Mouse (Mus musculus) frontal cortex, postnatal 14 days (tissue): ENCODE measurements around the gene Gm10770.
"Not testable (repeated sequence)": the region's sequence is repeated elsewhere in the genome, so short reads cannot be mapped to it uniquely, and the experiment has no call there.

ENCODE experiments used
- DNase-seq, 2 experiments: peaks; one replicate each; pipeline ENCODE4 v3.0.0; 2022; ENCODE audit warnings: low spot score in 2 of 2

Gene Gm10770

DNA sequence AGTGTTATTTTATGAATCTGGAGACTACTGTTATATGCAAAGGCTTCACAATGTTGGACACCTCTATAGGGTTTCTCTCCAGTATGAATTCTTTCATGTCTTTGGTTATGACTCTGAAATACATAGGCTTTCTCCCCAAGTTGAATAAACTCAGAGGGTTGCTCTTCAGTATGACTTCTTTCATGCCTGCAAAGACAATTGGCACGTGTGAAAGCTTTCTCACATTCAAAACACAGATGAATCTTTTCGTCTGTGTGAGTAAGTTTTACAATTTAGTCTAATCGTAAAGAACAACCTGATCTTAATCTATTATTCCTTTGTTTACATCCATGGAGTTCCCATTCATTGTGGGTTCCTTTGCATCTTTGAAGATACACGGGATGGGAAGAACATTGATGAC, at the start of gene Gm10770:
Gene Gm10770 (minus strand): TSS at position 101 of the 400 bp plus-strand sequence.
- not testable (repeated sequence) for DNase-seq

- not testable (repeated sequence) for DNase-seq
Measured at GRCm38 (mm10) chr2:150223263-150223662, 43.8 kb upstream of the Gm10770 start.

GRCm38 (mm10) chr2:150218363-150218725, 38.9 kb upstream of the Gm10770 start:
- not testable (repeated sequence) for DNase-seq

DNA sequence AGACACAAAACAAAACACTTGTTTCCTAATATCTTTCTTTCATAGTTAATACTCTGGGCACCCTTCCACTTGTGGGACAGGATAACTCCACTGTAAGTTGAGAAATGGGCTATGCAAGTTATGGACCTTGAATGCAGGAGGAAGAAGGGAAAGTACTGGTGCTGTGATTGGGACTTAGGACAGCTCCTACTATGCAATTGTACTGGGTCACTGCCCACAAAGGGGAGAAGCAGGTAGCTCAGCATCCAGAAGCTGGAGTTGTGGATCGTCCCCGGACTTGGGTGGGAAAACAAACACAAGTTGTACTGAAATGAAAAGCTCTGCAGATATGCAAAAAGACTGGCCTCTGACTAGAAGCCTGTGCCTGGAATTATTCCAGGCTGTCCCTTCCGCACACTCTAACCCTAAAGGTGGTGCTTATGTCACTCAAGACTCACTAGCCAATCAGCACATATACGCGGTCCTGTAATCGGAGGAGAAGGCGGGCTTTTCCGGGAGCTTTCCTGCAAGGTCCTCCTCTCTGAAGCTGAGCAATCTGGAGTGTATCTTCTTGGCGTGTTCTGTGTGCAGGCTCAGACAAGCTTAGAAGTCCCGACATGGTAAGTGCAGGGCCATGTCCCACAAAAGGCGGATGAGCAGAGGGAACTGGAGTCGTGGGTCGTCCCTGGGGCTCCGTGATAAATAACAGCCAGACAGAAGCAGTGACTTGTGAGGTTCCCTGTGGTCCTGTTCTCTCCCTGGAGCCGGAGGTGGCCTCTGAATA, 38.3 kb upstream of the Gm10770 start, which contains the start of gene Zfp937:
Gene Zfp937 (plus strand): TSS at position 474 of the 763 bp plus-strand sequence.
- peak; percentile 74 to 80 for DNase-seq

- not testable (repeated sequence) for DNase-seq
Measured at GRCm38 (mm10) chr2:150181570-150181999, 2.1 kb upstream of the Gm10770 start, which contains the start of gene Gm14139. Gene Gm14139 (plus strand): TSS chr2:150181755.

DNA sequence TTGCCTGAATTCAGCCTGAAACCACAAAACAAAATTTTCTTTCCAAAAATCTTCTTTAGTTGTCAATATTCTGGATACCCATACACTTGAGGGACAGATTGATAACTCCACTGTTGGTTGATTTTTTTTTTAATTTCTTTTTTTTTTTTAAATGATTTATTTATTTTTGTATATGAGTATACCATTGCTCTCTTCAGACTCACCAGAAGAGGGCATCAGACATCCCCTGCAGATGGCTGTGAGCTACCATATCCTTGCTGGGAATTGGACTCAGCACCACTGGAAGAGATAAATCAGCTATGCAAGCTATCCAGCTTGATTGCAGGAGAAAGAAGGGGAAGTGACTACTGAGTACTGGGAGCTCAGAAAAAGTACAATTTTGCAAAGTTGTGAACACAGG, 1.6 kb upstream of the Gm10770 start:
- not testable (repeated sequence) for DNase-seq

- no peak for DNase-seq
Measured at GRCm38 (mm10) chr2:150173833-150174232, 5.6 kb downstream of the Gm10770 start.

GRCm38 (mm10) chr2:150166703-150167102, 12.8 kb downstream of the Gm10770 start:
- DNase-seq: no peak

DNA sequence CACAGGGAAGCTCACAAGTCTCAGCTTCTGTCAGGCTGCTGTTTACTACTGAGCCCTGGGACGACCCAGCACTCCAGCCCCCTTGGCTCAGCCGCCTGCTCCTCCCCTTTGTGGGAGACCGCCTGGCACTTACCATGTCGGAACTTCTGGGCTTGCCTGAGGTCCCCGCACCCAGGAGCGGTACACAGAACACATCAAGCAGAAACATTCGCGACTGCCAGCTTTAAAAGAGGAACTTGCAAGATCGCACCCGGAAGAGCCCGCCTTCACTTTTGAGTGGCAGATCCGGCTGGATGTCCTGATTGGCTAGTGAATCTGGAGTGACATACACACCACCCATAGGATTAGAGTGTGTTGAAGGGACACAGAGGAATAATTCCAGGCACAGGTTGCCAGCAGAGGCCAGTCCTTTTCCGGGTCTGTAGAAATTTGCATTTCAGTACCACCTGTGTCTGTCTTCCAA, 43.0 kb downstream of the Gm10770 start, which contains the start of gene Zfp120:
Gene Zfp120 (minus strand): TSS at position 274 of the 463 bp plus-strand sequence.
- peak; percentile 80 to 84 for DNase-seq

- DNase-seq: no peak
Measured at GRCm38 (mm10) chr2:150132773-150133172, 46.7 kb downstream of the Gm10770 start.

DNA sequence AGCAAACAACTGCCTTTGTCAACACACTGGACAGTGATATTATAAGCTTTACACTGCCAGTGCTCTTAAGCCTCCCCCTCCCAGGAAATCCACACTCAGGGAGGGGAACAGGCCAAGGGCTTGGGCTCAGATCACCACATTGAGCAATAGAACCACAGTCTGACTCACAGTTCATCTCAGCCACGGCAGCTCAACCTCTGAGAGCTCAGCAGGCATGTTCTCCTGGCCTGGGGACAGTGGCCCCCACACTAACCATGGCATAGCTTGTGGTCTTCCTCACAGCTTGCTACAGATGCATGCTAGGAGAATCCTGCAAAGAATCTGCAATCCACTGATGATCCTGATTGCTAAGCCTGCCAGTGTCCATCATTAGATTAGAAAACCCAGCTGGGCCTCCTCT, 47.5 kb downstream of the Gm10770 start:
- DNase-seq: not testable (repeated sequence)
